Mouse (Mus musculus) G1E (cell line): Measurements from ENCODE around the gene Plekhb1.

Source experiments
- CTCF ChIP-seq: IDR thresholded peaks from 2 replicates; pipeline ENCODE4 v1.5.1; 2012; ENCODE audit warnings: low read depth, low read length, inconsistent platforms, mixed read lengths
- GATA1 ChIP-seq: IDR thresholded peaks from 2 replicates; pipeline ENCODE4 v1.6.1; 2012; ENCODE audit warnings: borderline replicate concordance, low read length, inconsistent platforms, mixed read lengths
- POLR2AphosphoS5 ChIP-seq: IDR thresholded peaks from 2 replicates; pipeline ENCODE4 v1.6.1; 2012; ENCODE audit warnings: low read depth, low read length, inconsistent platforms; ENCODE audit not compliant: insufficient replicate concordance
- TAL1 ChIP-seq: conservative IDR thresholded peaks from 2 replicates; pipeline ENCODE4 v1.6.1; 2012; ENCODE audit warnings: low read depth, low read length, inconsistent platforms, mixed read lengths

DNA sequence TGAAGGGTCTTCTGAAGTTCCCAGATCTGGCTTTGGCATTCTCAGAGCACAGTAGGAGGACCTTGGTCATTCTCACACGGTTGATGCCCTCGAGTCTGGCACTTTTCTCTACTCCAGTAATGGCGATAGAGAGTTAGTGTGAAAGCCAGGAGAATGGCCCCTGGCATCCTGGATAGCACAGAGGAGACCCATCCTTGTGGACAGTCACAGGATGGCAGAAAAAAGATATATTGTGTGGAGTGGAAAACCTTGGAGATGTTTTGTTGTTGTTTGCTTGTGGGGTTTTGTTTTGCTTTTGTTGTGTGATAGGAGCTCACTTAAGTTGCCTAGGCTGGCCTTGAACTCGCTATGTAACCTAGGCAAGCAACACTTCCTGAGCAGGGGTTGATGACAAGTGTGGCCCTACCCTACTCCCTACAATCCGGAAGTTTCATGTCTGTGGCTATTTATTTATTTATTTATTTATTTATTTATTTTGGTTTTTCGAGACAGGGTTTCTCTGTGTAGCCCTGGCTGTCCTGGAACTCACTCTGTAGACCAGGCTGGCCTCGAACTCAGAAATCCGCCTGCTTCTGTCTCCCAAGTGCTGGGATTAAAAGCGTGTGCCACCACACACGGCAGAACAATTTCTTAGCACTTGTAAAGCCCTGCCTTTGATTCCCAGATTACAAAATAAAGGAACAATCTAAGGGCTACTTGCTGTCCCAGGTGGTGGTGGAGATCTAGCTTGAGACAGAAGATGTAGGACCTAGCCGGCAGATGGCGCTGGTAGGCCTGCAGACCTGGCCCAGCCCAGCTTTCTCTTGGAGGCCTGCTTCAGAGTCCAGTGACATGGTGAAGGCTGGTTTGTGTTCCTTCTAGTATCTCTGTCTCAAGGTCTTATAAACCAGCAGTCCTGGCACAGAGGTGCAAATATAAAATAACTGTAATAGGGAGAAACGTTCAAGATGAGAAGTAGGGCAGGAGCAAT is 23.1 kb upstream of the Plekhb1 start:
- TF ChIP-seq CTCF = peak; percentile 39; the same call in 1 of the 2 replicates
- TF ChIP-seq TAL1 = no peak
- no peak for TF ChIP-seq GATA1
- no peak for TF ChIP-seq POLR2AphosphoS5
